Mouse (Mus musculus): ENCODE results near the gene Hnrnpab. TPM values are rescaled to one million over a fixed set of nuclear protein-coding genes. Genes with fewer than 3 reads are reported as not detected.

The Hnrnpab gene
- polyA plus RNA-seq, 2 experiments from 2014 or later: 21.2 to 36.2 TPM

DNA sequence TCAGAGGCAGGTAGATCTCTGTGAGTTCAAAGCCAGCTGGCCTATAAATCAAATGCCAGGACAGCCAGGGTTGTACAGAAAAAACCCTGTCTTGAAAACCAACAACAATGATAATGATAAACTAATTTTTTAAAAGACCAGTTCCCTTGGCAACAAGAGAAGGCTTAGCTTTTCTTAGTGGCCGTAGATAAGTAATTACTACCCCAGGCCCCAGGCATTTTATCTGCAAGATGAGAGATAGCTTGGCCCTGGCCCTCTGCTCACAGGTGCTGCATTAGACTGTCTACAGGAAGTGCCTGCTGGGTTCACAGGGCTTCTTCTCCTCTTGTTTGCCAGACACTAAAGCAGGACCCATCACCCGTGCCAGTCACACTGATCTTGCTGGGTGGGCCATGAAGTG lies 51.6 kb downstream of the Hnrnpab start:
- no peak for ATAC-seq

- ATAC-seq: no peak
Measured at GRCm38 (mm10) chr11:51554590-51554989, 52.1 kb downstream of the Hnrnpab start.

GRCm38 (mm10) chr11:51552091-51552490 lies 54.6 kb downstream of the Hnrnpab start:
- ATAC-seq: no peak

DNA sequence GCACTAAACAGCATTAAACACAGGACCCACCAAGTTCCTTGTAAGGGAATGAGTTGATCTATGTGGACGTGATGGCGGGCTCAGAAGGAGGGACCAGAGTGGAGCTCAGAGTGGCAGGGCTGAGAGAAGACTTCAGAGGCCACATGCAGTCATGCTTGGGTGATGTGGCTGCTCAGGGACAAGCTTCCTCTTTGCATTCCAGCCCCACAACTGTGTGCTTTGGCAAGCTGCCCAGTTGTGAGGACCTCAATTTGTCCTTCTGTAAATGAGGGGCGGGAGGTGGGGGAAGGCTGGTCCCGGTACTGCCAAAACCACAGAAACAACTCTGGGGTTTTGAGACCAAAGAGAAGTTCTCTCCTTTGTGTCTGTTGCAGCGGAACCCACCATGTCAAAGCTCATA lies 55.4 kb downstream of the Hnrnpab start:
- no peak for ATAC-seq

Other genes starting within 250 kb of the Hnrnpab start
- 10 to 100 TPM; 27.4 to 30.3 TPM for gene Phykpl, start 22.1 kb downstream of the Hnrnpab start, polyA plus RNA-seq (2017; shearing (Covaris generic))
- gene Nhp2, start 12.9 kb upstream of the Hnrnpab start, polyA plus RNA-seq (2017; shearing (Covaris generic)): 100 to 1,000 TPM in 1 of 2 experiments, 10 to 100 TPM in 1; 87.8 to 116 TPM
- gene Rmnd5b, start 29.0 kb upstream of the Hnrnpab start, polyA plus RNA-seq (2017; shearing (Covaris generic)): 10 to 100 TPM; 46.6 to 54.0 TPM
- gene N4bp3, start 44.0 kb upstream of the Hnrnpab start, polyA plus RNA-seq (2017; shearing (Covaris generic)): 1 to 10 TPM; 1.2 to 2.5 TPM
- gene D930048N14Rik, start 44.1 kb upstream of the Hnrnpab start, polyA plus RNA-seq (2017; shearing (Covaris generic)): under 1 TPM in 1 of 2 experiments, not detected in 1; 0.62 TPM
- 10 to 100 TPM; 19.9 to 20.3 TPM for gene 0610009B22Rik, start 82.0 kb upstream of the Hnrnpab start, polyA plus RNA-seq (2017; shearing (Covaris generic))
- 10 to 100 TPM; 18.2 to 27.0 TPM for gene Sec24a, start 156.8 kb upstream of the Hnrnpab start, polyA plus RNA-seq (2017; shearing (Covaris generic))
- gene Sar1b, start 156.8 kb upstream of the Hnrnpab start, polyA plus RNA-seq (2017; shearing (Covaris generic)): 100 to 1,000 TPM; 128 to 129 TPM